Mouse (Mus musculus): ENCODE data around the gene Selplg.

DNA sequence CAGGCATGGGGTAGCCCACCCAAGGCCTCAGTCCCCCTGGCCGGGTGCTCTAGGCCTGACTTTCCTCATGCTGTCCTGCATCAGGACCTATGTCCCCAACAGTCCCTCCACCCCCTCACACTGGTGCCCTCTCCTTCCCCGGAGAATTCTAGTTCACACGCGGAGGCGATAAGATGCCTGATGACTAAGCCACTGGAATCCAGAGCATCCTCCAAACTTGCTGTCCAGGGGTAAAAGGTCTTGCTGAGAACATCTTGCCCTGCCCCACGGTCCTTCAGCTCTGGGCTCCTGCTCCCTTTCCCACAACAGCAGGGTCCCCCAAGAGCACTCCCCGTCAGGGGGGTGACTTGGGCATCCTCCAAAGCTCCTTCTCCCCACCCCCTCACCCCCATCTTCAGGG is 49.8 kb downstream of the Selplg start:
- TF ChIP-seq POLR2A (IDR thresholded peaks at IDR 0.05; ENCODE audit: insufficient read depth, low read depth, low read length) = no peak
- TF ChIP-seq CTCF (IDR thresholded peaks at IDR 0.05) = no peak

Data from heart, adult 2 months (tissue).